Mouse (Mus musculus): ENCODE data around the gene Epdr1.

DNA sequence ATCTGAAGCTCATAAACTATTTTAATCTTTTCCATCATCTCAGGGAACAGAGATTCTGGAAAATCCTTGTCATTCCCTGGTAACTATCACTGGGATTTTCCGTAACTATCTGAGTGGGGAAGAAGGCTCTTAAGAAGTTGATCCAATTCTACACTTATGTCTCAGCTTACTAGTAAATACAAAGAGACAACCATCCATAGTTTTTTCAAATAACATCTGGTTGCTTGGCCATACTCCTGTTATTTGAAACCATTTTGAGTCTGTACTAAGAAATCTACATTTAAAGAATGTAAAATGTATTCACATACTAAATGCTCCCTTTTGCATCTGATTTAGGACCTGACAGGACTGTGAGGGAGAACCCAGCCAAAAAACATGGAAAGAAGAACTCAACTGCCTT, 6.3 kb downstream of the Epdr1 start:
- TF ChIP-seq CHD2 (IDR thresholded peaks at IDR 0.05; ENCODE audit: low read depth, low read length), result no peak
- TF ChIP-seq ZC3H11A (IDR thresholded peaks at IDR 0.05; ENCODE audit: borderline replicate concordance, low read depth, low read length), result no peak
- no peak for TF ChIP-seq HCFC1 (IDR thresholded peaks at IDR 0.05; ENCODE audit: borderline replicate concordance, insufficient read depth, low read length)
